Mouse (Mus musculus) CH12.LX (cell line): ENCODE results near the gene Etv1.

ENCODE experiments used
- CTCF ChIP-seq, 2 experiments: IDR thresholded peaks in 1 of 2; conservative IDR thresholded peaks in 1 of 2; 2 replicates each; pipeline ENCODE4 v1.5.1; 2011 to 2012; ENCODE audit warnings: low read depth in 2 of 2, low read length in 2 of 2, improper control_type of control experiment in 1 of 2, inconsistent platforms in 1 of 2, mild to moderate bottlenecking in 1 of 2, moderate library complexity in 1 of 2
- GABPA ChIP-seq: IDR thresholded peaks from 2 replicates; pipeline ENCODE4 v1.6.1; 2012; ENCODE audit warnings: low read depth, low read length, improper control_type of control experiment, inconsistent platforms; ENCODE audit not compliant: insufficient replicate concordance
- MAZ ChIP-seq: IDR thresholded peaks from 2 replicates; pipeline ENCODE4 v1.6.1; 2012; ENCODE audit warnings: low read depth, mild to moderate bottlenecking, inconsistent platforms, low read length, improper control_type of control experiment, moderate library complexity
- POLR2A ChIP-seq: IDR thresholded peaks from 2 replicates; pipeline ENCODE4 v1.6.1; 2011; ENCODE audit warnings: low read depth, mild to moderate bottlenecking, improper control_type of control experiment, low read length
- TBP ChIP-seq: conservative IDR thresholded peaks from 2 replicates; pipeline ENCODE4 v1.6.1; 2011; ENCODE audit warnings: low read depth, low read length, improper control_type of control experiment
- TCF12 ChIP-seq: IDR thresholded peaks from 2 replicates; pipeline ENCODE4 v1.6.1; 2014; ENCODE audit warnings: low read depth, mild to moderate bottlenecking, inconsistent platforms, low read length, improper control_type of control experiment
- ZC3H11A ChIP-seq: IDR thresholded peaks from 2 replicates; pipeline ENCODE4 v1.6.1; 2012; ENCODE audit warnings: low read depth, mild to moderate bottlenecking, inconsistent platforms, low read length, improper control_type of control experiment
- ZKSCAN1 ChIP-seq: IDR thresholded peaks from 2 replicates; pipeline ENCODE4 v1.6.1; 2012; ENCODE audit warnings: low read depth, inconsistent platforms, low read length, improper control_type of control experiment, borderline replicate concordance

GRCm38 (mm10) chr12:38816235-38816634 is 37.1 kb downstream of the Etv1 start:
- TF ChIP-seq CTCF (conservative IDR thresholded peaks at IDR 0.05 in 1 of 2, IDR thresholded peaks at IDR 0.05 in 1 of 2; ENCODE audit: low read depth in 2 of 2, low read length in 2 of 2) (no peak), ZKSCAN1 (no peak), TBP (no peak), GABPA (no peak), POLR2A (no peak), ZC3H11A (no peak), MAZ (no peak), TCF12 (no peak)
